Mouse (Mus musculus): ENCODE measurements at regions not wholly inside any gene's neighbourhood (a gene's known extent, or its start where the extent isn't known, plus 50 kb on each side); places are given as distances from the start of the nearest gene placed in this dataset.

GRCm38 (mm10) chr2:117543301-117543782, 200.5 kb upstream of the Rasgrp1 start:
- TF ChIP-seq CTCF (IDR thresholded peaks at IDR 0.05; ENCODE audit: low read depth, low read length) (no peak), GATA1 (IDR thresholded peaks at IDR 0.05; ENCODE audit: borderline replicate concordance, low read length) (no peak), TAL1 (conservative IDR thresholded peaks at IDR 0.05; ENCODE audit: low read depth, low read length) (no peak)

Data from G1E (cell line).